ENCODE assay signal across 17 mouse cellular contexts in the genomic region with DNA sequence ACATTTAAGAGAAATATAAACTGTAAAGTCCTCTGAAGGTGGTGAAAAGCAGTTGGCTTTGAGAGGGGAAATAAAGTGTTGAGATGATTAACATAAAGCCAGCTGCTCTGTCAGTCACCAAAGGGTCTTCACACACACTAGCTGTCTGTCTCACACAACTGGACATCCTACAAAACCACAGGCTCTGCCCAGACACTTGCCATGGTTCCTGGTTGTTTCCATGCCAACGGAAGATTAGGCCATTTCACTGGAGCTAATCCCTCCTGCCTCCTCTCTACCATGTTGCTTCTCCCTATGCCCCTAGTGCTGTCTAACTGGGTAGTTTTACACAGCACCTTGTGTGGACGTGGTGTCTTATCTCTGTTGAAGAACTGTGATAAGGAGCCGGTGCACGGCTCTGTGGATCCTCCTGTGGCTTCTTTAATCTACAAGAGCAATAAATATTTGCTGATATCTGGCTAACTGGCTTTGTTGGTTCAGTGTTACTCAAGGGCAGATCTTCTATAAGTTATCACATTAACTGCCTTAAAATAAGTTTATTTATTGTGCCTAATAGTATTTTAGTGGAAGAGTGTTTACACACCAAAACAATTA.
DNase-seq lines count a peak whose midpoint lies in the region; ATAC-seq and TF ChIP-seq lines count a peak whose summit lies in the region.
"Had no signal": no experiment of that assay in that cellular context is flagged by ENCODE, and none has a peak within 500 bp of the region (broad histone marks: within the 10 kb centered on the region; RNA-seq: fewer than 3 reads in every experiment).

No protein-coding gene starts in this region.

- DNase-seq in embryonic facial prominence, embryonic 11.5 days (ENCODE audit: low spot score), result no peak
- DNase-seq in embryonic facial prominence, embryonic 10.5 days (ENCODE audit: low spot score), result no peak
- peak; percentile 6 for DNase-seq in MN1 (ENCODE audit: low spot score)
- DNase-seq in forebrain, postnatal 0 days, result no peak
- DNase-seq in gastrocnemius, adult 2 months, result no peak
- DNase-seq in heart, postnatal 14 days, result no peak
- no peak for DNase-seq in gastrocnemius, postnatal 14 days
- DNase-seq: cerebellum, adult 18-20 months; heart, adult 11 months; kidney, adult 9 months; thymus, postnatal 14 days had no signal

- no peak for TF ChIP-seq CTCF in forebrain, postnatal 0 days (IDR thresholded peaks at IDR 0.05; ENCODE audit: low read depth)
- no peak for TF ChIP-seq CTCF in gastrocnemius, adult 2 months (IDR thresholded peaks at IDR 0.05)

- no peak overlapping the region for H3K27ac ChIP-seq in embryonic facial prominence, embryonic 11.5 days (replicated peaks; ENCODE audit: low read depth, low read length)
- H3K27ac ChIP-seq in embryonic facial prominence, embryonic 10.5 days (replicated peaks), result no peak overlapping the region
- no peak overlapping the region for H3K27ac ChIP-seq in forebrain, postnatal 0 days (ENCODE audit: low read depth, low read length)
- no peak overlapping the region for H3K27ac ChIP-seq in midbrain, embryonic 15.5 days
- no peak overlapping the region for H3K27ac ChIP-seq in gastrocnemius, adult 2 months
- H3K27ac ChIP-seq: heart, embryonic 15.5 days; hindbrain, embryonic 14.5 days; limb, embryonic 12.5 days; stomach, postnatal 0 days had no signal

- H3K4me1 ChIP-seq in embryonic facial prominence, embryonic 11.5 days (ENCODE audit: control insufficient read depth, insufficient read depth, low read length), result no peaks in the 10 kb centered on the region
- H3K4me1 ChIP-seq in embryonic facial prominence, embryonic 10.5 days, result 0 out of 2 replicates have a peak, but pooled peaks cover 3% of the 10 kb centered on the region
- H3K4me1 ChIP-seq in forebrain, postnatal 0 days (ENCODE audit: insufficient read depth), result no peaks in the 10 kb centered on the region
- H3K4me1 ChIP-seq in midbrain, embryonic 15.5 days, result peaks cover 3% of the 10 kb centered on the region; the same call in 1 of the 2 replicates
- H3K4me1 ChIP-seq: heart, embryonic 15.5 days; limb, embryonic 12.5 days had no signal

- H3K9ac ChIP-seq in embryonic facial prominence, embryonic 11.5 days (replicated peaks; ENCODE audit: low read length), result no peak overlapping the region
- H3K9ac ChIP-seq in forebrain, postnatal 0 days, result no peak overlapping the region
- no peak overlapping the region for H3K9ac ChIP-seq in midbrain, embryonic 15.5 days
- H3K9ac ChIP-seq: heart, embryonic 15.5 days; hindbrain, embryonic 14.5 days; limb, embryonic 12.5 days had no signal

- 81% methylated on average over 4 of the region's 4 CpGs for WGBS in embryonic facial prominence, embryonic 11.5 days
- WGBS in embryonic facial prominence, embryonic 10.5 days, result 82% methylated on average over 4 of the region's 4 CpGs
- 69% methylated on average over 4 of the region's 4 CpGs for whole genome bisulfite sequencing in forebrain, postnatal 0 days
- 35% methylated on average over 4 of the region's 4 CpGs for WGBS in midbrain, embryonic 15.5 days

- 0 out of 2 replicates have a peak, but pooled peaks have one; percentile 29 for ATAC-seq in embryonic facial prominence, embryonic 11.5 days (replicated peaks; ENCODE audit: insufficient number of reproducible peaks, low FRiP score, low TSS enrichment, low read depth)
- peak; percentile 34; the same call in 1 of the 2 replicates for ATAC-seq in forebrain, postnatal 0 days
- peak; percentile 57 for ATAC-seq in midbrain, embryonic 15.5 days (replicated peaks)
- ATAC-seq: Patski had no signal

- intact Hi-C loops in gastrocnemius, adult 2 months (cut with DNase I), result no loop called here
- intact Hi-C loops in heart, postnatal 14 days (cut with DNase I), result no loop called here
- intact Hi-C loops in gastrocnemius, postnatal 14 days (cut with DNase I; ENCODE audit: low total_unique reads), result no loop called here

- H3K4me3 ChIP-seq in embryonic facial prominence, embryonic 11.5 days (ENCODE audit: low read depth, low read length), result no peak overlapping the region
- no peak overlapping the region for H3K4me3 ChIP-seq in embryonic facial prominence, embryonic 10.5 days
- no peak overlapping the region for H3K4me3 ChIP-seq in forebrain, postnatal 0 days (ENCODE audit: low read depth, low read length)
- no peak overlapping the region for H3K4me3 ChIP-seq in midbrain, embryonic 15.5 days
- H3K4me3 ChIP-seq in gastrocnemius, adult 2 months, result no peak overlapping the region
- H3K4me3 ChIP-seq: heart, embryonic 15.5 days; limb, embryonic 12.5 days had no signal

- no peaks in the 10 kb centered on the region for H3K9me3 ChIP-seq in embryonic facial prominence, embryonic 11.5 days (replicated peaks; ENCODE audit: control insufficient read depth, low read length)
- H3K9me3 ChIP-seq in embryonic facial prominence, embryonic 10.5 days, result no peaks in the 10 kb centered on the region
- no peaks in the 10 kb centered on the region for H3K9me3 ChIP-seq in forebrain, postnatal 0 days (ENCODE audit: low read length)
- H3K9me3 ChIP-seq in midbrain, embryonic 15.5 days, result no peaks in the 10 kb centered on the region
- H3K9me3 ChIP-seq: heart, embryonic 15.5 days; limb, embryonic 12.5 days had no signal

- H3K36me3 ChIP-seq in embryonic facial prominence, embryonic 11.5 days (replicated peaks; ENCODE audit: control insufficient read depth, insufficient read depth, low read depth, low read length), result no peaks in the 10 kb centered on the region
- H3K36me3 ChIP-seq in embryonic facial prominence, embryonic 10.5 days (replicated peaks), result no peaks in the 10 kb centered on the region
- no peaks in the 10 kb centered on the region for H3K36me3 ChIP-seq in forebrain, postnatal 0 days (ENCODE audit: insufficient read depth)
- H3K36me3 ChIP-seq in midbrain, embryonic 15.5 days (replicated peaks), result no peaks in the 10 kb centered on the region
- H3K36me3 ChIP-seq: heart, embryonic 15.5 days; limb, embryonic 12.5 days had no signal

- H3K27me3 ChIP-seq in embryonic facial prominence, embryonic 11.5 days (ENCODE audit: control insufficient read depth, insufficient read depth, low read length), result no peaks in the 10 kb centered on the region
- no peaks in the 10 kb centered on the region for H3K27me3 ChIP-seq in embryonic facial prominence, embryonic 10.5 days (replicated peaks; ENCODE audit: low read depth, poor library complexity, severe bottlenecking)
- H3K27me3 ChIP-seq in forebrain, postnatal 0 days (ENCODE audit: insufficient read depth, low read length), result no peaks in the 10 kb centered on the region
- H3K27me3 ChIP-seq in midbrain, embryonic 15.5 days (replicated peaks), result no peaks in the 10 kb centered on the region
- H3K27me3 ChIP-seq: heart, embryonic 15.5 days; limb, embryonic 12.5 days; Patski had no signal

- no peak overlapping the region for H3K4me2 ChIP-seq in embryonic facial prominence, embryonic 11.5 days (ENCODE audit: low read depth, low read length)
- H3K4me2 ChIP-seq in forebrain, postnatal 0 days (ENCODE audit: low read depth), result no peak overlapping the region
- H3K4me2 ChIP-seq in midbrain, embryonic 15.5 days, result no peak overlapping the region
- H3K4me2 ChIP-seq: heart, embryonic 15.5 days; hindbrain, embryonic 14.5 days; limb, embryonic 12.5 days had no signal
